ENCODE assay signal across 8 mouse cellular contexts in the genomic region with DNA sequence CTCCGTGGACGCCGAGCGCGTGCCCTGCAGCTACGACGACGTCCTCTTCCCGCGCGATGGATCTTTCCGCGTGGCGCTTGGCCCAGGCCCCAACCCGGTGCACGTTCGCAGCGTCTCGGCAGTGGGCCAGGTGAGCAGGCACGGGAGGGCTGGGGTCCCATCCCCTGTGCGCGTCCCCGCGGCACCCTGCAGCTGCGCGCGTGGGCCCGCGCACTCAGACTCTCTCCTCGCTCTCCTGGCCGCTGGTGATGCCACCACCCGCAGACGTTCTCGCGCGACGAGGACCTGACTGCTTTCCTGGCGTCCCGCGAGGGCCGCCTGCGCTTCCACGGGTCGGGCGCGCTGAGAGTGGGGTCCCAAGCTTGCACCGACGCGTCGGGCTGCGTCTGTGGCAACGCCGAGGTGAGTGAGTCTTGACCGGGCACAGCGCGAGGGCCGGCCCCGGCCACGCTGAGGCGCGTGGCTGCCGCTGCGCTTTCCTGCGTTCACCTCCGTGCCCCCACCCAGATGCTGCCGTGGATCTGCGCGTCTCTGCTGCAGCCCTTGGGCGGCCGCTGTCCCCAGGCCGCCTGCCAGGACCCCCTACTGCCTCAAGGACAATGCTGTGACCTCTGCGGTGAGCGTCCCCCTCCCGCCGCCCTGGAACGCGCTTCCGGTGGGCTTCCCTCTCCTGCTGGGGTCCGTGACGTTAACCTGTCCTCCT. TPM values are rescaled to one million over a fixed set of nuclear protein-coding genes. Genes with fewer than 3 reads are reported as not detected.
DNase-seq lines count a peak whose midpoint lies in the region; ATAC-seq and TF ChIP-seq lines count a peak whose summit lies in the region.

No protein-coding gene starts in this region.

- no peak for DNase-seq in liver, adult 2 months (ENCODE audit: extremely low read depth, low read depth, low spot score)
- DNase-seq in liver: no peak
- DNase-seq in hindbrain, postnatal 0 days (ENCODE audit: low spot score): peak; percentile 64
- DNase-seq in urinary bladder, adult 2 months (ENCODE audit: low spot score): no peak
- no peak for DNase-seq in c-Kit-positive CD71-positive TER-119-positive erythroid progenitor cells, embryonic 14.5 days (ENCODE audit: low spot score)

- no peaks in the 10 kb centered on the region for H3K36me3 ChIP-seq in liver, adult 2 months (ENCODE audit: control insufficient read depth, insufficient read depth, low read length)
- no peaks in the 10 kb centered on the region for H3K36me3 ChIP-seq in embryonic facial prominence, embryonic 12.5 days
- no peaks in the 10 kb centered on the region for H3K36me3 ChIP-seq in hindbrain, postnatal 0 days (ENCODE audit: insufficient read depth, low read length)
- H3K36me3 ChIP-seq in neural tube, embryonic 12.5 days: no peaks in the 10 kb centered on the region

- peaks cover 27% of the 10 kb centered on the region for H3K27me3 ChIP-seq in liver, adult 2 months (ENCODE audit: control insufficient read depth, insufficient read depth, low read length)
- peaks cover 81% of the 10 kb centered on the region for H3K27me3 ChIP-seq in embryonic facial prominence, embryonic 12.5 days
- peaks cover 43% of the 10 kb centered on the region for H3K27me3 ChIP-seq in hindbrain, postnatal 0 days (ENCODE audit: insufficient read depth, low read length)
- peaks cover 80% of the 10 kb centered on the region for H3K27me3 ChIP-seq in neural tube, embryonic 12.5 days (replicated peaks)

- peaks cover 19% of the 10 kb centered on the region for H3K4me1 ChIP-seq in liver, adult 2 months (ENCODE audit: control insufficient read depth, insufficient read depth, low read length)
- peaks cover 20% of the 10 kb centered on the region for H3K4me1 ChIP-seq in embryonic facial prominence, embryonic 12.5 days
- H3K4me1 ChIP-seq in hindbrain, postnatal 0 days (ENCODE audit: insufficient read depth, low read length): 0 out of 2 replicates have a peak, but pooled peaks cover 7% of the 10 kb centered on the region
- H3K4me1 ChIP-seq in neural tube, embryonic 12.5 days: peaks cover 22% of the 10 kb centered on the region

- 4% methylated on average over 80 of the region's 80 CpGs for WGBS in liver, adult 2 months
- WGBS in embryonic facial prominence, embryonic 12.5 days: 3% methylated on average over 73 of the region's 80 CpGs
- 2% methylated on average over 74 of the region's 80 CpGs for WGBS in hindbrain, postnatal 0 days
- WGBS in neural tube, embryonic 12.5 days: 3% methylated on average over 80 of the region's 80 CpGs

- H3K27ac ChIP-seq in liver, adult 2 months (replicated peaks; ENCODE audit: insufficient read depth, low read depth, low read length): no peak overlapping the region
- H3K27ac ChIP-seq in embryonic facial prominence, embryonic 12.5 days: no peak overlapping the region
- no peak overlapping the region; the same call in 1 of the 2 replicates for H3K27ac ChIP-seq in hindbrain, postnatal 0 days
- no peak overlapping the region for H3K27ac ChIP-seq in neural tube, embryonic 12.5 days

- no peaks in the 10 kb centered on the region for H3K79me2 ChIP-seq in liver, adult 2 months (ENCODE audit: control insufficient read depth, insufficient read depth, low read length)

- TF ChIP-seq CTCF in liver, adult 2 months (IDR thresholded peaks at IDR 0.05; ENCODE audit: low read depth, low read length): no peak
- no peak for TF ChIP-seq CTCF in hindbrain, postnatal 0 days (IDR thresholded peaks at IDR 0.05; ENCODE audit: low read depth)

- no peaks in the 10 kb centered on the region for H3K9me3 ChIP-seq in embryonic facial prominence, embryonic 12.5 days
- H3K9me3 ChIP-seq in hindbrain, postnatal 0 days (ENCODE audit: low read length): no peaks in the 10 kb centered on the region
- no peaks in the 10 kb centered on the region for H3K9me3 ChIP-seq in neural tube, embryonic 12.5 days

- no peak overlapping the region for H3K9ac ChIP-seq in liver, adult 2 months (ENCODE audit: low read depth, low read length)
- peak overlapping the region; percentile 48 for H3K9ac ChIP-seq in embryonic facial prominence, embryonic 12.5 days
- peak overlapping the region; percentile 65 for H3K9ac ChIP-seq in hindbrain, postnatal 0 days (replicated peaks; ENCODE audit: low read length)
- H3K9ac ChIP-seq in neural tube, embryonic 12.5 days: peak overlapping the region; percentile 33

- peak overlapping the region; percentile 86 for H3K4me2 ChIP-seq in embryonic facial prominence, embryonic 12.5 days (replicated peaks)
- H3K4me2 ChIP-seq in hindbrain, postnatal 0 days (ENCODE audit: low read depth, low read length): peak overlapping the region; percentile 65
- peak overlapping the region; percentile 66 for H3K4me2 ChIP-seq in neural tube, embryonic 12.5 days (replicated peaks)

- TF ChIP-seq POLR2A in liver, adult 2 months (IDR thresholded peaks at IDR 0.05; ENCODE audit: extremely low read depth, insufficient read depth, low read length): no peak

- ATAC-seq in embryonic facial prominence, embryonic 12.5 days (ENCODE audit: insufficient number of reproducible peaks, insufficient read depth, low FRiP score, low TSS enrichment): no peak
- peak; percentile 48 for ATAC-seq in hindbrain, postnatal 0 days
- no peak for ATAC-seq in neural tube, embryonic 12.5 days (ENCODE audit: low FRiP score, low read depth)
- ATAC-seq in CD4-positive, CD25-positive, alpha-beta regulatory T cell, adult 4 months: no peak

- peak overlapping the region; percentile 1; the same call in 1 of the 2 replicates for H3K4me3 ChIP-seq in liver, adult 2 months (ENCODE audit: insufficient read depth, low read depth, low read length)
- peak overlapping the region; percentile 45 for H3K4me3 ChIP-seq in embryonic facial prominence, embryonic 12.5 days
- H3K4me3 ChIP-seq in hindbrain, postnatal 0 days (ENCODE audit: low read length): peak overlapping the region; percentile 45
- peak overlapping the region; percentile 34 for H3K4me3 ChIP-seq in neural tube, embryonic 12.5 days

RNA-seq across cellular contexts. Expression of gene Amn, which starts 3.7 kb away (rescaled TPM):
- 0.09 and 0.74 TPM in 2 replicates for total RNA-seq in liver, adult 2 months (2014; rRNA removed)
- 0.27 and 0.55 TPM in 2 replicates for polyA plus RNA-seq in liver, adult 2 months (2012; rRNA removed)
- 0.38 and 0.52 TPM in 2 replicates for polyA plus RNA-seq in embryonic facial prominence, embryonic 12.5 days (2016; fragmentation: Nextera tagmentation; extraction: Ambion mirVana)
- 82.6 and 133 TPM in 2 replicates for total RNA-seq in hindbrain, postnatal 0 days (2014; rRNA removed)
- 97.6 and 106 TPM in 2 replicates for polyA plus RNA-seq in hindbrain, postnatal 0 days (2015; fragmentation: Nextera tagmentation; extraction: Ambion mirVana)
- polyA plus RNA-seq in neural tube, embryonic 12.5 days (2016; fragmentation: Nextera tagmentation; extraction: Ambion mirVana): 0.46 and 1.2 TPM in 2 replicates
- polyA plus RNA-seq in CD4-positive, CD25-positive, alpha-beta regulatory T cell, adult 4 months (2017; shearing (Covaris generic)): not detected
- 2.3 and 4.1 TPM in 2 replicates for polyA plus RNA-seq in urinary bladder, adult 2 months (2012; rRNA removed)

Comparison
In these comparisons a context has a peak if more than half of its experiments do, and no peak if none do; other contexts are left out.
1. RNA of gene Amn, which starts 3.7 kb away (polyA plus RNA-seq): 97.6 to 106 TPM in hindbrain, postnatal 0 days; 2.3 to 4.1 TPM in urinary bladder, adult 2 months, 0.46 to 1.2 TPM in neural tube, embryonic 12.5 days, 0.27 to 0.55 TPM in liver, adult 2 months, 0.38 to 0.52 TPM in embryonic facial prominence, embryonic 12.5 days and not detected in CD4-positive, CD25-positive, alpha-beta regulatory T cell, adult 4 months; every median in the first group is over 10 times any median in the second.
2. Peak in every context shown above with its lines, with median percentiles within 50 percentile points of each other: H3K4me3 ChIP-seq and H3K4me2 ChIP-seq.